Mouse (Mus musculus): ENCODE results near the gene Tssk6. TPM values are rescaled to one million over a fixed set of nuclear protein-coding genes. Genes with fewer than 3 reads are reported as not detected.
A peak's percentile ranks its signal among the peaks of the same experiment; 100 is the strongest.

The Tssk6 gene
- polyA plus RNA-seq, 1 experiment from 2014 or later: 4.2 TPM

DNA sequence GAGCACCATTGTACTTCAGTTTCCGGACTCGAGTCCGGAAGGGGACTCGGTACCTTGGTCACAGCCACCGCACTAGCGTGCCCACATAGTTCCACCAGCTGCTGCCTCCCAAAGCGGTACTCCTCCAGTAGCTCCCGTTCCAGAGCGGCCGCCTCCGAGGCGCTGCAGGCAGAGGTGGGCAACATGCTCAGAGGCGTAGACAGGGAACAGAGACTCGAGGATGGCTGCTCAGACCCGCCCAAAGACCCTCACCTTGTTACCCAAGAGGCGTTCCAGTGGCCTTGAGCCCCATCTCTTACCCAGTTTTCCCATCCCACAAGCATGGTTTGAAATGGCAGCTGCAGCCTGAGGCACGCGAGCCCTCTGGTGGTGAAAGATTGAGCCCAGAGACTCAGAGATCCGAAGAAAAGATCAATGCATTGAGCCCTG lies 11.2 kb upstream of the Tssk6 start:
- H3K4me3 ChIP-seq (ENCODE audit: low read depth, low read length): no peak overlapping the region
- WGBS: 34% methylated on average over 19 of the region's 19 CpGs
- H3K9me3 ChIP-seq (ENCODE audit: control insufficient read depth, low read length): no peaks in the 10 kb centered on the region
- H3K27me3 ChIP-seq (ENCODE audit: control insufficient read depth, insufficient read depth, low read length): peaks cover 48% of the 10 kb centered on the region
- H3K9ac ChIP-seq (ENCODE audit: low read depth, low read length): no peak overlapping the region
- H3K36me3 ChIP-seq (ENCODE audit: control insufficient read depth, insufficient read depth, low read length): 0 out of 2 replicates have a peak, but pooled peaks cover 4% of the 10 kb centered on the region
- H3K4me2 ChIP-seq (replicated peaks; ENCODE audit: low read depth, low read length): no peak overlapping the region
- ATAC-seq (ENCODE audit: low FRiP score) (peak; percentile 6; the same call in 1 of the 2 replicates), DNase-seq (ENCODE audit: low spot score) (peak; percentile 76)
- H3K27ac ChIP-seq (ENCODE audit: low read depth, low read length): no peak overlapping the region
- peaks cover 10% of the 10 kb centered on the region for H3K4me1 ChIP-seq (replicated peaks; ENCODE audit: control insufficient read depth, insufficient read depth, low read length)

DNA sequence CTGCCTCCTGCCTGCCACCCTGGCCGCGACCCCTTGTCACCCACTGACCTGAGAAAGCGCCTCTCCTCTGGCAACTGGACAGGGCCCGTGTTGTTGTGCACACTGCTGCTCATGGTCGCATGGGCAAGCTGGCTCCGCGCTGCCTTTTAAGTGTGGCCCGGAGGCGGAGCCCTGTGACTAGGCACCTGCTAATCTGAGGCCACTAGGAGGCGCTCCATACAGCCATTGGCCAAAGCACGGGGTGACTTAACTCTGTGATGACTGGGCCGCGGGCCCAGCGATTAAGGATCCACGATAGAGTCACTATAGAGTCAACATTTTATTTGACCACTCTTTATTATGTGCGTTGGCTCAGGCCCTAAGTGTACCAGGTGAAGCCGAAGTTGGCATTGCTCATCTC lies 8.1 kb upstream of the Tssk6 start:
- no peak overlapping the region for H3K4me3 ChIP-seq (ENCODE audit: low read depth, low read length)
- DNase-seq (ENCODE audit: low spot score): peak; percentile 84
- 40% methylated on average over 17 of the region's 17 CpGs for WGBS
- peak; percentile 11; the same call in 1 of the 2 replicates for ATAC-seq (ENCODE audit: low FRiP score)
- H3K27me3 ChIP-seq (ENCODE audit: control insufficient read depth, insufficient read depth, low read length): peaks cover 18% of the 10 kb centered on the region
- no peaks in the 10 kb centered on the region for H3K9me3 ChIP-seq (ENCODE audit: control insufficient read depth, low read length)
- H3K4me1 ChIP-seq (replicated peaks; ENCODE audit: control insufficient read depth, insufficient read depth, low read length): peaks cover 5% of the 10 kb centered on the region
- H3K4me2 ChIP-seq (replicated peaks; ENCODE audit: low read depth, low read length): no peak overlapping the region
- no peak overlapping the region for H3K27ac ChIP-seq (ENCODE audit: low read depth, low read length)
- 0 out of 2 replicates have a peak, but pooled peaks cover 4% of the 10 kb centered on the region for H3K36me3 ChIP-seq (ENCODE audit: control insufficient read depth, insufficient read depth, low read length)
- no peak overlapping the region for H3K9ac ChIP-seq (ENCODE audit: low read depth, low read length)

DNA sequence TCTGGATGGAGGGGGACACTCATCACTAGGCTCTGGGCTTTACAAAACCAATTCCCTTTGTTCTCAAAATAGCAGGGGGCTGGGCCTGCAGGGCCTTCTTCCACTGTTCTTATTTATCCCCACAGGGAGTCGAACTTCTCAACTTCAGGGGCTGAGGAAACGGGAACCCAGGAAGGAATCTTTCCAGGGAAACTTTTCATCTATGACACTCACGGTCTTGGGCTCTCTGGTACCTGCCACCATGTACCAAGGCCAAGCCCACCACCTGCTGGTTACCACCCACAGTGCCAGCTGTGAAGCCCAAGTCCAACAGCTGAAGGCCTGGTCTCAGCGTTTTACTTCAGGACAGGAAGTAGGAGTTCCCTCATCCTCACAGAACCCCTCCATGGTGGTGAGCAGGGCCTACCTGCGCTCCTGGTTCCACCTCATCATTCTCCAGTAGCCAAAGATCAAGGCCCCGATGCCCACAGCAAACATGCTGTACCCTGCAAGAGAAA lies 7.1 kb upstream of the Tssk6 start:
- DNase-seq (ENCODE audit: low spot score): no peak
- H3K9ac ChIP-seq (ENCODE audit: low read depth, low read length): no peak overlapping the region

DNA sequence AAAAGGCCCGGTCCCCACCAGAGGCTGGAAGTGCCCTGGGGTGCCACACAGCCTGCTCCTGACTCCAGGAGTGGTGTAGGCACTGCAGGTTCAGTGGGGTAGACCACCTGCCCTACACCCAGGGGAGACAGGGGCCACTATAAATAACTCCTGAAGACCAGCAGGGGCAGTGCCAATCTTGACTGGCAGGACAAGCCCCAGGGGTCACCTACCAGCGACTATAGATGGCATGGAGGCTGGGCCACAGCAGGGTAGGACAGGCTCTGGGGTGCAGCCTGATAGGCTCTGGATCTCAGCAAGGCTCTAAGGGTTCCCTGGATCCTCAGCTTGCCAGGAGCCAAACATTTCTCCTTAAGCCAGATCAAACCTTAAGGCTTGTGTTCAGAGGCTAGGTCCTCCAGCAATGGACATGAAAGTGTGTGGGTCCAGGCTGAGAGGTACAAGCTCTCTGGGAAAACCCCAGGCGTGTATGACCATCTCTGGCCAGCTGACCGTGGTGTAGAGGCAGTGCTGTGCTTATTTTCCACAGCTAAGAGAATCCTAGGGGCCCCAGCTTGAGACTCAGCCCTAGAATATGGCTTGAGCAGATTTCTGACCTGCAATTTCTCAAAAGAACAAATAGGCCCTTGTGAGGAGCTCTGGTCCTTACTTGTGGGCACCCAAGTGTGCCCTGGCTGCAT lies 6.1 kb upstream of the Tssk6 start:
- Histone ChIP-seq H3K27ac (ENCODE audit: low read depth, low read length) (no peak overlapping the region), H3K4me3 (ENCODE audit: low read depth, low read length) (no peak overlapping the region), H3K27me3 (ENCODE audit: control insufficient read depth, insufficient read depth, low read length) (no peaks in the 10 kb centered on the region), H3K4me1 (replicated peaks; ENCODE audit: control insufficient read depth, insufficient read depth, low read length) (0 out of 2 replicates have a peak, but pooled peaks cover 2% of the 10 kb centered on the region), H3K9ac (ENCODE audit: low read depth, low read length) (no peak overlapping the region), H3K36me3 (ENCODE audit: control insufficient read depth, insufficient read depth, low read length) (0 out of 2 replicates have a peak, but pooled peaks cover 4% of the 10 kb centered on the region), H3K4me2 (replicated peaks; ENCODE audit: low read depth, low read length) (no peak overlapping the region), H3K9me3 (ENCODE audit: control insufficient read depth, low read length) (no peaks in the 10 kb centered on the region)
- DNase-seq (ENCODE audit: low spot score) (no peak), ATAC-seq (ENCODE audit: low FRiP score) (no peak)
- WGBS: 69% methylated on average over 4 of the region's 4 CpGs

More for the DNA sequence above, 7.1 kb upstream of the Tssk6 start:
- Histone ChIP-seq H3K27me3 (ENCODE audit: control insufficient read depth, insufficient read depth, low read length) (peaks cover 7% of the 10 kb centered on the region), H3K4me3 (ENCODE audit: low read depth, low read length) (no peak overlapping the region), H3K27ac (ENCODE audit: low read depth, low read length) (no peak overlapping the region), H3K36me3 (ENCODE audit: control insufficient read depth, insufficient read depth, low read length) (0 out of 2 replicates have a peak, but pooled peaks cover 4% of the 10 kb centered on the region), H3K4me1 (replicated peaks; ENCODE audit: control insufficient read depth, insufficient read depth, low read length) (no peaks in the 10 kb centered on the region), H3K4me2 (replicated peaks; ENCODE audit: low read depth, low read length) (no peak overlapping the region), H3K9me3 (ENCODE audit: control insufficient read depth, low read length) (no peaks in the 10 kb centered on the region)
- ATAC-seq (ENCODE audit: low FRiP score): no peak
- 53% methylated on average over 6 of the region's 6 CpGs for WGBS

DNA sequence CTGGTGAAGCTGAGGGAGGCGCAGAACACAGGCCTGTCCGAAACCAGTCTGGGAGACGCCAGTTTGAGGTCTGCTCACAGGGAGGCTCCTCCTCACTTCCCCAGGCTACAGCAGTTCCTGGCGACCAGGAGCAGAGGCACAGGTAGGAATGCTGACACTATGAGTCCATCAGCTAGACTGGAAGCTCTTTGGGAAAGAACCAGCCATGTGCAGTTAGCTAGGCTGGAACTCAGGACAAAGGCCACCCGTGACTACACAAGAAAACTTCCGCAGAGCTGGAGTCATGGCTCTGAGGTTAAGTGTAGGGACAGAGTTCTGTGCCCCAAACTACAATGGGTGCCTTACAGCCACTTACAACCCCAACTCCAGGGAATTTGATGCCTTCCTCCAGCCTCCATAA lies 4.1 kb upstream of the Tssk6 start:
- 87% methylated on average over 6 of the region's 6 CpGs for WGBS
- H3K36me3 ChIP-seq (ENCODE audit: control insufficient read depth, insufficient read depth, low read length): 0 out of 2 replicates have a peak, but pooled peaks cover 4% of the 10 kb centered on the region
- 0 out of 2 replicates have a peak, but pooled peaks cover 5% of the 10 kb centered on the region for H3K4me1 ChIP-seq (replicated peaks; ENCODE audit: control insufficient read depth, insufficient read depth, low read length)

DNA sequence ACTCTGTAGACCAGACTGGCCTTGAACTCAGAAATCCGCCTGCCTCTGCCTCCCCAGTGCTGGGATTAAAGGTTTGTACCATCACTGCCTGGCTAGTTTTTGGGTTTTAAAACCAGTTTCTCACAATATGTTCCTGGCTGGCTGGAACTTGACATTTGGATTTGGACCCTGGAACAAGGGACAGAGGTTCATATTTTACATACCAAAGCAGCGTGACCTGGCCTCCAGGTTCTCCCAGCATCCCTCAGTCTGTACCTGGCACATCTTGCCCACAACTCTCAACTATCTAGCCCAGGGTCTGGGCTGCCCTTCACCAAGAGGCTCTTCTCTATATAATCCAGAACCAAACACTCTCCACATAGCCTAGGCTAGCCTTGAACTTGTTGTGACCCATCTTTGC lies 2.1 kb upstream of the Tssk6 start:
- DNase-seq (ENCODE audit: low spot score) (no peak), ATAC-seq (ENCODE audit: low FRiP score) (no peak)
- Histone ChIP-seq H3K4me1 (replicated peaks; ENCODE audit: control insufficient read depth, insufficient read depth, low read length) (0 out of 2 replicates have a peak, but pooled peaks cover 5% of the 10 kb centered on the region), H3K36me3 (ENCODE audit: control insufficient read depth, insufficient read depth, low read length) (no peaks in the 10 kb centered on the region), H3K27ac (ENCODE audit: low read depth, low read length) (no peak overlapping the region), H3K27me3 (ENCODE audit: control insufficient read depth, insufficient read depth, low read length) (no peaks in the 10 kb centered on the region), H3K4me2 (replicated peaks; ENCODE audit: low read depth, low read length) (no peak overlapping the region), H3K9ac (ENCODE audit: low read depth, low read length) (no peak overlapping the region), H3K9me3 (ENCODE audit: control insufficient read depth, low read length) (no peaks in the 10 kb centered on the region), H3K4me3 (ENCODE audit: low read depth, low read length) (no peak overlapping the region)
- WGBS: 91% methylated on average over 2 of the region's 2 CpGs

More for the DNA sequence above, 4.1 kb upstream of the Tssk6 start:
- DNase-seq (ENCODE audit: low spot score): no peak
- Histone ChIP-seq H3K27me3 (ENCODE audit: control insufficient read depth, insufficient read depth, low read length) (no peaks in the 10 kb centered on the region), H3K27ac (ENCODE audit: low read depth, low read length) (no peak overlapping the region), H3K4me2 (replicated peaks; ENCODE audit: low read depth, low read length) (no peak overlapping the region), H3K4me3 (ENCODE audit: low read depth, low read length) (no peak overlapping the region), H3K9me3 (ENCODE audit: control insufficient read depth, low read length) (no peaks in the 10 kb centered on the region), H3K9ac (ENCODE audit: low read depth, low read length) (no peak overlapping the region)
- no peak for ATAC-seq (ENCODE audit: low FRiP score)

DNA sequence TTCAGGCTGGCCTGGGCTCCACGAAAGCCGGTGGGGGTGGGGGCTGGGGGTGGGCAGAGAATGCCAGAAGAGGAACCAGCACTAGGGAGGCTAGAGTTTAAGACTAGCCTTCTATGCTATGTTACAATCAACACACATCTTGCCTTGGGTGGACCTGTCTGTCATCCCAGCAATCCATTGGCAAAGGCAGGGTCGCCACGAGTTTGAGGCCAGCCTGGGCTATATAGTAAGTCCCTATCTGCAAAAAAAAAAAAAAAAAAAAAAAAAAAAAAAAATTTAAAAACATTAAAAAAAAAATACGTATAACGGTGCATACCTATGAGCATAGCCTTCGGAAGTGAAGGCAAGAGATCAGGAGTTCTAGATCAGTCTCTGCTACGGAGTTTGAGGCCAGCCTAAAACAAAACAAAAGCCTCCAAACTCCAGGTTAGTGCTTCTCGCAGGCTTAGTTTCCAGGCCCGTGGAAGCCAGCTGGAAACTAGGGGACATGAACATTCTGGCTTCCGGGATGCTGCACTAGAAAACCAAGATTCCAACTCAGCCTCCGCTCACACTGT lies 1.0 kb upstream of the Tssk6 start:
- Histone ChIP-seq H3K9me3 (ENCODE audit: control insufficient read depth, low read length) (no peaks in the 10 kb centered on the region), H3K36me3 (ENCODE audit: control insufficient read depth, insufficient read depth, low read length) (no peaks in the 10 kb centered on the region), H3K4me1 (replicated peaks; ENCODE audit: control insufficient read depth, insufficient read depth, low read length) (0 out of 2 replicates have a peak, but pooled peaks cover 5% of the 10 kb centered on the region), H3K27ac (ENCODE audit: low read depth, low read length) (peak overlapping the region; percentile 75), H3K4me3 (ENCODE audit: low read depth, low read length) (peak overlapping the region; percentile 66), H3K9ac (ENCODE audit: low read depth, low read length) (peak overlapping the region; percentile 77), H3K27me3 (ENCODE audit: control insufficient read depth, insufficient read depth, low read length) (no peaks in the 10 kb centered on the region), H3K4me2 (replicated peaks; ENCODE audit: low read depth, low read length) (peak overlapping the region; percentile 62)
- 18% methylated on average over 12 of the region's 12 CpGs for WGBS
- no peak for DNase-seq (ENCODE audit: low spot score)
- peak; percentile 4; the same call in 1 of the 2 replicates for ATAC-seq (ENCODE audit: low FRiP score)

DNA sequence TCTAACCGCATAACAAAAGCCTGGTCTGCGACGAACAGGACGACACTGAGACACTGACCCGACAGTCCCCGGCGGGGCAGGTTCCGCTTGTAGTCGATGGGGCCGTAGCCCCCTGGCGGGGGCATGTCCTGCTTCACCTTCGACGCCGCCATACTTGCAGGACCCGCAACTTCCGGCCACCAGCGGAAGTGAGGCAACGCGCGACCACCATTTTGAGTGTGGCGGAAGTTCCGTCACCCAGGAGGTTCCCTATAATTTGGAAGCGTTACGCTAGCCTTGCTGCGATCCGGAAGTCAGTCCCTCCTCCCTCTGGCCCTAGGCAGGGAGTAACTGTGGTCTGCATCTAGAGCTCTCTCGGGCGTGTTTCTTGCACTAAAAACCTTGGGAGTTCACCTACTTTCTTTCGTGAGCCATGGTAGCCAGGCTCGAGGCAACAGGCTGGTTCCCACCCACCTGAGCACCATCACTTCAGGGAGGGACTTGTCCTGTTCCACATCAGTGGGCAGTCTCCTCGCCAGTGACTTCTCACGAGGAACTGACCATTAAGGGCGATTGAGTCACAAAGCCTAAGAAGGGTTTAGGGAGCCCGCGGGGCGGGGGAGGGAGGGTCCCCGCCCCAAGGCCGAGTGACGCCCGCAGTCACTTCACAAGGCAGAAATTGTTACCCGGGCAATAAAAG lies 361 bp upstream of the Tssk6 start:
- no peaks in the 10 kb centered on the region for H3K36me3 ChIP-seq (ENCODE audit: control insufficient read depth, insufficient read depth, low read length)
- no peaks in the 10 kb centered on the region for H3K9me3 ChIP-seq (ENCODE audit: control insufficient read depth, low read length)
- 0 out of 2 replicates have a peak, but pooled peaks cover 5% of the 10 kb centered on the region for H3K4me1 ChIP-seq (replicated peaks; ENCODE audit: control insufficient read depth, insufficient read depth, low read length)
- H3K27ac ChIP-seq (ENCODE audit: low read depth, low read length): peak overlapping the region; percentile 75
- H3K9ac ChIP-seq (ENCODE audit: low read depth, low read length): peak overlapping the region; percentile 77
- DNase-seq (ENCODE audit: low spot score): peak; percentile 98
- no peaks in the 10 kb centered on the region for H3K27me3 ChIP-seq (ENCODE audit: control insufficient read depth, insufficient read depth, low read length)
- H3K4me3 ChIP-seq (ENCODE audit: low read depth, low read length): peak overlapping the region; percentile 66
- peak overlapping the region; percentile 62 for H3K4me2 ChIP-seq (replicated peaks; ENCODE audit: low read depth, low read length)
- 3% methylated on average over 41 of the region's 41 CpGs for whole genome bisulfite sequencing
- ATAC-seq (ENCODE audit: low FRiP score): peak; percentile 72

Measured in hindbrain, embryonic 11.5 days (tissue).